Mouse (Mus musculus): ENCODE results near the gene Taf1b. TPM values are rescaled to one million over a fixed set of nuclear protein-coding genes. Genes with fewer than 3 reads are reported as not detected.
A peak's percentile ranks its signal among the peaks of the same experiment; 100 is the strongest.

The Taf1b gene
- total and polyA plus RNA-seq, 3 experiments = 6.4 to 10.8 (median 9.8) TPM

- Histone ChIP-seq H3K27ac (no peak overlapping the region), H3K9ac (ENCODE audit: low read depth, low read length) (no peak overlapping the region), H3K36me3 (ENCODE audit: control insufficient read depth, insufficient read depth, low read length) (no peaks in the 10 kb centered on the region), H3K4me3 (no peak overlapping the region), H3K27me3 (ENCODE audit: control insufficient read depth, insufficient read depth, low read length) (no peaks in the 10 kb centered on the region), H3K4me1 (ENCODE audit: control insufficient read depth, insufficient read depth, low read length) (peaks cover 2% of the 10 kb centered on the region; the same call in 1 of the 2 replicates), H3K79me2 (replicated peaks; ENCODE audit: control insufficient read depth, insufficient read depth, low read length) (no peaks in the 10 kb centered on the region)
- WGBS = 89% methylated on average over 16 of the region's 16 CpGs
- intact Hi-C loops (cut with DNase I) = no loop called here
- DNase-seq = no peak
- no peak for TF ChIP-seq EP300 (IDR thresholded peaks at IDR 0.05; ENCODE audit: insufficient read depth, low read depth, low read length)
- no peak for TF ChIP-seq POLR2A (IDR thresholded peaks at IDR 0.05; ENCODE audit: insufficient read depth, low read depth, low read length)
- no peak for TF ChIP-seq CTCF (IDR thresholded peaks at IDR 0.05)
Measured at GRCm38 (mm10) chr12:24541426-24542154, 43.4 kb downstream of the Taf1b start.

DNA sequence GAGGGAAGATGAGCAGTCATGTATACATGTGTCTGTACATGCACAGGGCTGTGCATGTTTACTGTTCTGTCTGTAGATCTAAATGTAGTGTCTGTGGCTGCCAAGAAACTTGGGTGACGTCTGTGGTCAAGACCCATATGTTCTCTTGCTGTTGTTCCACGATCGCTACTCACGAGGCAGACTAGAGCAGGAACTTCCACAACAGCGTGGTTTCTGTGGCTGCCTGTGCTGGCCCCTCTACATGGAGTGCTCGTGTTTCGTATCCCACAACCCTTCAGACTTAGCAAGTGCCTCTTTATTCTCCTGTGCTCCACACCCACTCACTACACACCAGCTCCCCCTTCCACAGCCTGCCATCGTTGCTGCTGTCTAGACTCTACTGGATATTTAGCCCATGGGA lies 49.5 kb downstream of the Taf1b start:
- WGBS = 79% methylated on average over 8 of the region's 8 CpGs
- Histone ChIP-seq H3K79me2 (replicated peaks; ENCODE audit: control insufficient read depth, insufficient read depth, low read length) (no peaks in the 10 kb centered on the region), H3K36me3 (ENCODE audit: control insufficient read depth, insufficient read depth, low read length) (no peaks in the 10 kb centered on the region), H3K4me3 (no peak overlapping the region), H3K27ac (no peak overlapping the region), H3K9ac (ENCODE audit: low read depth, low read length) (no peak overlapping the region), H3K4me1 (ENCODE audit: control insufficient read depth, insufficient read depth, low read length) (peaks cover 2% of the 10 kb centered on the region; the same call in 1 of the 2 replicates), H3K27me3 (ENCODE audit: control insufficient read depth, insufficient read depth, low read length) (no peaks in the 10 kb centered on the region)
- no peak for DNase-seq
- no peak for TF ChIP-seq CTCF (IDR thresholded peaks at IDR 0.05)
- TF ChIP-seq POLR2A (IDR thresholded peaks at IDR 0.05; ENCODE audit: insufficient read depth, low read depth, low read length) = no peak
- TF ChIP-seq EP300 (IDR thresholded peaks at IDR 0.05; ENCODE audit: insufficient read depth, low read depth, low read length) = no peak
- intact Hi-C loops (cut with DNase I) = no loop called here

GRCm38 (mm10) chr12:24548885-24549284 lies 50.7 kb downstream of the Taf1b start:
- Histone ChIP-seq H3K27me3 (ENCODE audit: control insufficient read depth, insufficient read depth, low read length) (no peaks in the 10 kb centered on the region), H3K4me3 (no peak overlapping the region), H3K79me2 (replicated peaks; ENCODE audit: control insufficient read depth, insufficient read depth, low read length) (no peaks in the 10 kb centered on the region), H3K27ac (no peak overlapping the region), H3K9ac (ENCODE audit: low read depth, low read length) (no peak overlapping the region), H3K4me1 (ENCODE audit: control insufficient read depth, insufficient read depth, low read length) (peaks cover 2% of the 10 kb centered on the region; the same call in 1 of the 2 replicates), H3K36me3 (ENCODE audit: control insufficient read depth, insufficient read depth, low read length) (no peaks in the 10 kb centered on the region)
- intact Hi-C loops (cut with DNase I) = no loop called here
- no peak for DNase-seq
- TF ChIP-seq POLR2A (IDR thresholded peaks at IDR 0.05; ENCODE audit: insufficient read depth, low read depth, low read length) = no peak
- WGBS = 80% methylated on average over 6 of the region's 6 CpGs

DNA sequence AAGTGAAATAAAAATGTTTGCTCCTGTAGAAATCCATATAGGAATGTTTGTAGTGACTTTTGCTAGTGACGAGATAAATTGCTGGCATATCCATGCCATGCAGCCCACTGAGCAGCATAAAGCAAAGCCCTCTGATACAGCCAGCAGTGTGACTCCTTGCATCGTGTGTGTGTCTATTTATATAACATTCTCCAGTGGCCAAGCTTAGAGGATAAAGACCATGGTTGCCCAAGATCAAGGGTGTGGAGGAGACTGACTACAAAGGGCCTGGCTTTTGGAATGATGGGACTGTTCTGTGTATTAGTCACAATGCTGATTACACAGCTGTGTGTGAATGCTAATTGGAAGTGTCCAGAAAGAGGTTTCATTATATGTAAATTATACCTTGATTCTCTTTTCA lies 54.4 kb downstream of the Taf1b start:
- H3K4me1 ChIP-seq (ENCODE audit: control insufficient read depth, insufficient read depth, low read length) = peaks cover 2% of the 10 kb centered on the region; the same call in 1 of the 2 replicates
- DNase-seq = no peak
- TF ChIP-seq EP300 (IDR thresholded peaks at IDR 0.05; ENCODE audit: insufficient read depth, low read depth, low read length) (no peak), CTCF (IDR thresholded peaks at IDR 0.05) (no peak), POLR2A (IDR thresholded peaks at IDR 0.05; ENCODE audit: insufficient read depth, low read depth, low read length) (no peak)

DNA sequence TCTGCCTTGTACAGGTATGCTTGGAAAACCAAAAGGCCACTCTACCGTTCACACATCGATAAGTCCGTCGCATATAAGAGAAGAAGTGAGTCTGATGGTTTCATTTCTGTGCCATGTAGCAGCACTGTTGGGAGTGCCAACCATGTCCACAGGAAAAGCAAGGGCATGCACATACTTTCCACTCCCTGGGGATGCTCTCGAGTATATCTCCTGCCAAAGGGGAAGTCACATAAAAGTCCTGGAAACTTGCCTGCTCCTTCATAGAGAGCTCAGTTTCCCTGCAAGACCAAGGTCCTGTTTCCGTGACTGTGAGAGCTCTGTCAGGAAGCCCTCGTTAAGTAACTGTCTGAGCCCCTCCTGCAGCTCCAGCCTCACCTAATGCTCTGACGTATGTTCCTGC lies 57.8 kb downstream of the Taf1b start:
- Histone ChIP-seq H3K27me3 (ENCODE audit: control insufficient read depth, insufficient read depth, low read length) (no peaks in the 10 kb centered on the region), H3K4me1 (ENCODE audit: control insufficient read depth, insufficient read depth, low read length) (no peaks in the 10 kb centered on the region; the same call in 1 of the 2 replicates), H3K9ac (ENCODE audit: low read depth, low read length) (no peak overlapping the region), H3K79me2 (replicated peaks; ENCODE audit: control insufficient read depth, insufficient read depth, low read length) (no peaks in the 10 kb centered on the region), H3K4me3 (no peak overlapping the region), H3K27ac (no peak overlapping the region), H3K36me3 (ENCODE audit: control insufficient read depth, insufficient read depth, low read length) (no peaks in the 10 kb centered on the region)
- DNase-seq = no peak
- intact Hi-C loops (cut with DNase I) = no loop called here
- WGBS = 62% methylated on average over 8 of the region's 8 CpGs
- no peak for TF ChIP-seq POLR2A (IDR thresholded peaks at IDR 0.05; ENCODE audit: insufficient read depth, low read depth, low read length)
- TF ChIP-seq CTCF (IDR thresholded peaks at IDR 0.05) = no peak
- no peak for TF ChIP-seq EP300 (IDR thresholded peaks at IDR 0.05; ENCODE audit: insufficient read depth, low read depth, low read length)

More for the DNA sequence above, 54.4 kb downstream of the Taf1b start:
- 48% methylated on average over 2 of the region's 2 CpGs for WGBS
- intact Hi-C loops (cut with DNase I) = no loop called here
- H3K79me2 ChIP-seq (replicated peaks; ENCODE audit: control insufficient read depth, insufficient read depth, low read length) = no peaks in the 10 kb centered on the region
- no peaks in the 10 kb centered on the region for H3K36me3 ChIP-seq (ENCODE audit: control insufficient read depth, insufficient read depth, low read length)
- no peaks in the 10 kb centered on the region for H3K27me3 ChIP-seq (ENCODE audit: control insufficient read depth, insufficient read depth, low read length)
- no peak overlapping the region; the same call in 1 of the 2 replicates for H3K27ac ChIP-seq
- no peak overlapping the region for H3K4me3 ChIP-seq
- H3K9ac ChIP-seq (ENCODE audit: low read depth, low read length) = no peak overlapping the region

DNA sequence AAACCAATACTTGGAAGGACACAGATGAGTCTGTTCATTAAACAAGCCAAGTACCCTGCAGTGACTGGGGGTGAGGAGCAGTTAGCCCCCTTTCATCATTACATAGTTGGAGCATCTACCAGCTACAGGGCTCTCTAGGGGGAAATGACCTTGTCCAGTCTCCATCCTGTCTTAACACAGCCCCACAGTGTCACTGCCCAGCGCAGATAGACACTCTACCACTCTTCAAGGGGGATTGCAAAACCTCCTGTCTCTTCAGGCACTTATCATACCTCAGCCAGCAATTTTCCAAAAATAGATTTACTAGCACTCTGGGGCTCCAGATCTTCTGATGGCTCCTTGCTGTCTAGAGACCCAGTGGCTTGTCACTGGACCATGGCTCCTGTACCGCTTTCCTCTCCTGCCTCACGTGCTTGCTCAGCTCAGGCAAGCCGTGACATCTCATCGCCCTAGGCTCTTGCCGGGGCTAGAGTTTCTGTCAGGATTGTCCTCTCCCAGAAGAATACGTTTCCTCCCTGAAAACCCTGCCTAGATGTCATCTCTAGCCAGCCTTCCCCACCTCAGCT lies 65.3 kb downstream of the Taf1b start:
- no peak overlapping the region; the same call in 1 of the 2 replicates for H3K27ac ChIP-seq
- no peak overlapping the region for H3K4me3 ChIP-seq
- TF ChIP-seq CTCF (IDR thresholded peaks at IDR 0.05) (no peak), EP300 (IDR thresholded peaks at IDR 0.05; ENCODE audit: insufficient read depth, low read depth, low read length) (no peak), POLR2A (IDR thresholded peaks at IDR 0.05; ENCODE audit: insufficient read depth, low read depth, low read length) (no peak)
- H3K27me3 ChIP-seq (ENCODE audit: control insufficient read depth, insufficient read depth, low read length) = no peaks in the 10 kb centered on the region
- no peak overlapping the region for H3K9ac ChIP-seq (ENCODE audit: low read depth, low read length)
- intact Hi-C loops (cut with DNase I) = no loop called here
- H3K36me3 ChIP-seq (ENCODE audit: control insufficient read depth, insufficient read depth, low read length) = no peaks in the 10 kb centered on the region
- 57% methylated on average over 7 of the region's 7 CpGs for WGBS
- H3K4me1 ChIP-seq (ENCODE audit: control insufficient read depth, insufficient read depth, low read length) = peaks cover 2% of the 10 kb centered on the region; the same call in 1 of the 2 replicates
- no peaks in the 10 kb centered on the region for H3K79me2 ChIP-seq (replicated peaks; ENCODE audit: control insufficient read depth, insufficient read depth, low read length)
- peak in 1 of 2 experiments; percentile 40 for DNase-seq
